Mouse (Mus musculus) limb, embryonic 15.5 days (tissue): Measurements from ENCODE around the gene Gpld1. TPM values are rescaled to one million over a fixed set of nuclear protein-coding genes. Genes with fewer than 3 reads are reported as not detected.

Source experiments
- ATAC-seq: fragments of 200-750 bp; cut with Nextera tagmentation; 2 replicates; pipeline ENCODE4 v1.8.0; 2017; ENCODE audit warnings: low read depth, moderate TSS enrichment; ENCODE audit not compliant: insufficient number of reproducible peaks, low FRiP score, low TSS enrichment
- H3K27ac ChIP-seq: fragments of 300-500 bp; sonication (generic); 2 replicates; pipeline ENCODE4 v1.5.1; 2015; ENCODE audit warnings: moderate library complexity, mild to moderate bottlenecking, inconsistent platforms
- H3K27me3 ChIP-seq: fragments of 300-500 bp; sonication (generic); 2 replicates; pipeline ENCODE4 v1.6.1; 2015; ENCODE audit warnings: inconsistent platforms
- H3K36me3 ChIP-seq: fragments of 300-500 bp; sonication (generic); 2 replicates; pipeline ENCODE4 v1.6.1; 2015; ENCODE audit warnings: inconsistent platforms
- H3K4me1 ChIP-seq: fragments of 300-500 bp; sonication (generic); 2 replicates; pipeline ENCODE4 v1.6.1; 2015; ENCODE audit warnings: inconsistent platforms
- H3K4me2 ChIP-seq: fragments of 300-500 bp; sonication (generic); 2 replicates; pipeline ENCODE4 v1.6.1; 2015; ENCODE audit warnings: mild to moderate bottlenecking, inconsistent platforms
- H3K4me3 ChIP-seq: fragments of 300-500 bp; sonication (generic); 2 replicates; pipeline ENCODE4 v1.5.1; 2015; ENCODE audit warnings: mild to moderate bottlenecking, inconsistent platforms
- H3K9ac ChIP-seq: fragments of 300-500 bp; sonication (generic); 2 replicates; pipeline ENCODE4 v1.6.1; 2015; ENCODE audit warnings: inconsistent platforms
- H3K9me3 ChIP-seq: fragments of 300-500 bp; sonication (generic); 2 replicates; pipeline ENCODE4 v1.6.1; 2016; ENCODE audit warnings: inconsistent platforms
- WGBS: fragments of 180-500 bp; shearing (Covaris S2); methylation state at CpG from one replicate; pipeline ENCODE4 v1.1.7; 2015; 5-methylcytosine and 5-hydroxymethylcytosine counted together
- polyA plus RNA-seq: library from polyadenylated mRNA; unstranded; fragments of >200 nt; fragmentation: Nextera tagmentation; extraction: Ambion mirVana; gene quantifications from 2 replicates; pipeline ENCODE4 v1.2.1, GENCODE M21; 2015

Gene Gpld1
- polyA plus RNA-seq: 4.6 and 5.6 TPM in 2 replicates

DNA sequence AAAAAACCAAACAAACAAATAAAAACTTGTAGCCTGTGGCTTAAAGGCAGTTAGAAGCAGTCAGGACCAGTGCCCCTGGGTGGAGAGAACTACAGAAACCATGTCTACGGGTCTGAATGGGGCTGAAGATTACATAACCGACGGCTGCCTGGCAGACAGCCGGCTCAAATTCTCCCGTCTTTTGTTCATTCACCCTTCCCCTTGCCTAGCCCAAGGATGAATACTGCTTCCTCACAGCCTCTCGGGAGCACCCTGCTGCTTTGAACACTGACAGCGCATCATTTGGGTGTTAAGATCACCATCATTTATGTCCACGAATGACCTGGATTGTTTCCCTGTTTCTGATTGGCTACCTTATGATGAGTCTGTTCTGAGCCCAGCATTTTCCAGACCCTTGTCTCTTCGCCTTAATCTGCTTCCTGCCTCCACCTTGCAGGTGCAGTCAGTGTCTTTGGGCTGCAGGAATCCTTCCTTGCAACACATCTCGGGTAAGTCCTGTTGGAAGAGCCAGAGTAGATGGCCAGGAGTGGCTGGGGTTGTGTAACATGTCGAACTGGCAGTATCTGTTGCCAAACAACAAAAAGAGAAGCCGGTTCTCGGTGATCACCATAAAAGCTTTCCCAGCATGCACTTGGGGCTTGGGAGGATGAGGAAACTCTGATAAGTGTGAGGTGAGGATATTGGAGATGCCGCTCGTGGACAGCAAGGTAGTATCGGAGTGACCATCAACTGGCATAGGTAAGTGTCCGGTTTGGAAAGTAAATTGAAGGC, at the start of gene Gpld1:
Gene Gpld1, plus strand, starts transcription at position 641 of the 771 bp plus-strand sequence.
- H3K4me1 ChIP-seq: peaks cover 9% of the 10 kb centered on the region; the same call in 1 of the 2 replicates
- no peak for ATAC-seq
- WGBS: 60% methylated on average over 17 of the region's 17 CpGs
- H3K36me3 ChIP-seq: no peaks in the 10 kb centered on the region
- no peak within 1 kb of the TSS for H3K4me2 ChIP-seq
- no peaks in the 10 kb centered on the region for H3K27me3 ChIP-seq
- no peak within 1 kb of the TSS for H3K27ac ChIP-seq
- no peak within 1 kb of the TSS for H3K4me3 ChIP-seq
- H3K9me3 ChIP-seq: no peaks in the 10 kb centered on the region
- H3K9ac ChIP-seq: no peak within 1 kb of the TSS

DNA sequence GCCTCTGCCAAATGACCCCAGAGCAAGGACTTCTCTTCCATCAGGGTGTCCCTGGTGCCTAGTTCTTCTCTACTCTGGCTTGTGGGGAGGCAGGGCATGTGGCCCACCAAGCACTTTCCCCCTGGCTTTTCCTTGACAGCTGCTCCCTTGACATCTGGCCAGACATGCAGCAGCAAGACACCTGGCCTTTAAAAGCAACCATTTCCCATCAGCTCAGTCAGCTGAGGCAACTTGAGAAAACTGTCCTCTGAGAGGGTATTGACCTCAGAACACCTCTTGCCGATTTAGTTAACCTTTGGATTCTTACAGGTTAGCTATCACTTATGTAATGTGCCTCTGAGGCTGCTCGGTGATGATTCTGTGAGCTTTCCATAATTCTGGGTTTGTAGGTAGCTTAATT, 49.1 kb upstream of the Gpld1 start:
- Histone ChIP-seq H3K36me3 (no peaks in the 10 kb centered on the region), H3K4me2 (no peak overlapping the region), H3K27ac (no peak overlapping the region), H3K9me3 (no peaks in the 10 kb centered on the region), H3K4me3 (no peak overlapping the region), H3K27me3 (no peaks in the 10 kb centered on the region), H3K4me1 (no peaks in the 10 kb centered on the region), H3K9ac (no peak overlapping the region)
- 68% methylated on average over 2 of the region's 2 CpGs for WGBS
- no peak for ATAC-seq

DNA sequence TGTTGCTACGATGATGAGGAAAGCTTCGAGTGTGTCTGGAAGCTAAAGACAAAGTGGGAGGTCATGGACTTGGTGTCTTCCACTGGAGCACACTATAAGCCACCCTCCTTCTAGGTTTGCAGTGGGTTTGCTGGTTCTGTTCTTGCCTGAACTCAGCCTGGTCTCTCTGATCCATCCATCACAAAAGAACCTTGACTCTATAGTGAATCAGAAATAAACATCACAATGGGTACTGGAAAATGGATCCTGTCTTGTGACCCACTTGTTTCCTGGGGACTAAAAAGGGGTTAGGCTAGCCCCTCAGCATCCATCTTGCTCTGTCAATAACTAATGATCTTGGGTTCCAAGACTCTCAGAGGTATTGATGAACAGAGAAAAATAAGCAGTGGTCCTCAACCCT, 41.0 kb upstream of the Gpld1 start:
- no peaks in the 10 kb centered on the region for H3K9me3 ChIP-seq
- no peak overlapping the region for H3K27ac ChIP-seq
- no peak overlapping the region for H3K9ac ChIP-seq
- no peaks in the 10 kb centered on the region for H3K36me3 ChIP-seq
- WGBS: 81% methylated on average over 2 of the region's 2 CpGs
- ATAC-seq: no peak
- H3K4me1 ChIP-seq: no peaks in the 10 kb centered on the region
- H3K4me3 ChIP-seq: no peak overlapping the region
- no peaks in the 10 kb centered on the region for H3K27me3 ChIP-seq
- no peak overlapping the region for H3K4me2 ChIP-seq

DNA sequence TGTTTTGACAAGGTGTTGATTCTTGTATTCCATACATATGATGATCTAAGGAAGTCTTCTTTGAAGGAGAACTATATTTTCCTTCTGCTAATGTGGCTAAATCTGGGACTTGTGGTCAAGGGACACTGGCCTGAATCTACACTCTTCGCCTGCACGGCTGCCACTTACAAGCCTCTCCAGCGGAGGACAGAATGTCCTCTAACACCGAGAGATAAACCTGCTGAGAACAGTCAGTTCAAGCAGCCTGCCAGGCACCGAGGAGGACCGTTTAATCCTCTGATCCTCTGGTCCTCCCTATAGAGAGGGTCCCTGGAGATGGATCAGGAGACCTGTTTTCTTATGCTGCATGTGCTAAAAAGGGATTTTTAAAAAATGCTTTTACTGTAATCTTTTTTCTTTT, 39.5 kb upstream of the Gpld1 start:
- Histone ChIP-seq H3K27ac (no peak overlapping the region), H3K36me3 (no peaks in the 10 kb centered on the region), H3K9ac (no peak overlapping the region), H3K4me1 (no peaks in the 10 kb centered on the region), H3K4me2 (no peak overlapping the region), H3K4me3 (no peak overlapping the region), H3K27me3 (no peaks in the 10 kb centered on the region), H3K9me3 (no peaks in the 10 kb centered on the region)
- 74% methylated on average over 6 of the region's 6 CpGs for WGBS
- ATAC-seq: no peak

DNA sequence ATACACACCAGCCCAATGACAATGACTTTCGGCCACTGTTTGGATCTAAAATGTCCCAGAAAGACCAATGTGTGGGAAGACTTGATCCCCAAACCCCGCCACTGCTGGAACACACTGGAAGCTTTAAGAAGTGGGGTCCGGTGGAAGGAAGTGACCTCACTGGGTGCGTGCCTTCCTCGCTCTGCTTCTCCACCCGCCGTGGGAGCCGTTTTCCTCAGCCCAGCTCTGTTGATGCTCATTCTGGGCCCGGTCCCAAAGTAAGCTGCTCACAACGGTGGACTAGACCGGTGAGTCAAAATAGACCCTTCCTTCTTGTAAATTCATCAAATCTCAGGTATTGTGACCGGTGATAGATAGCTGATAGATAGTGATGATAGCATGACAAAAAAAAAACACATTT, 37.5 kb upstream of the Gpld1 start:
- Histone ChIP-seq H3K4me3 (no peak overlapping the region), H3K9ac (no peak overlapping the region), H3K36me3 (no peaks in the 10 kb centered on the region), H3K4me2 (no peak overlapping the region), H3K4me1 (no peaks in the 10 kb centered on the region), H3K9me3 (no peaks in the 10 kb centered on the region), H3K27ac (no peak overlapping the region), H3K27me3 (no peaks in the 10 kb centered on the region)
- 87% methylated on average over 12 of the region's 12 CpGs for WGBS
- no peak for ATAC-seq

DNA sequence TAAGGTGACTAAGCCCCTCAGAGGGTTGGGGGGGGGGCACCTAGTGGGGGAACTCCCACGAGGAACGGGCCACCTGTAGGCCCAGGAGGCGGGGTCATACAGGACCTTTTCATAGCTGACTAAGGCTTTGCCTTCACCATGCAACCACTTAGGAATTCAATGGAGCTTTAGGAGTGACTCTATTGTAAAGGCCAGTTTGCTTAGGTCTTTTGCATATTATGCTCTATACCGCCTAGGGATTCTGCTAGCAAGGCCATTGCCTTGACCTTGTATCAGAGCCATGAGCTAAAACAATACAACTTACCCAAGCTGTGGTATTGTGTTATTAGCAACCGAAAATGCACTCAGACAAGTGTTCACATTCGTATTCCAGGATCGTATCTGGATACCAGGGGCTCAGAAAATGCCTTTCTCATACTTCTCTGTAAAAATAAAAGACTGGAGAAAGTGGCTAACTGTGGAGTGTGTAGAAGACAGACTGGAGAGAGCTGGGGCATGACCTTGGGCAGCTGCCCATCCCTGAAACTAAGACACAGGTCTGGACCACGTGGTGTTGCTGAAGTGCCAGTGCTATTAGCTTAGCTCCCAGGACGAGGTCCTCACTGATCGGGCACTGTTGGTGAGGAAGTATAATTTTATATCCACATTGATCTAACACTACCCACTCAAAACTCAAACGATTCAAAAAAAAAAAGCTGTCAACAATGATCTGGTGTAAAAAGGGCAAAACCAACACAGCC, 36.0 kb upstream of the Gpld1 start:
- Histone ChIP-seq H3K4me3 (no peak overlapping the region), H3K4me2 (no peak overlapping the region), H3K36me3 (no peaks in the 10 kb centered on the region), H3K9me3 (no peaks in the 10 kb centered on the region), H3K27ac (no peak overlapping the region), H3K27me3 (no peaks in the 10 kb centered on the region), H3K9ac (no peak overlapping the region), H3K4me1 (no peaks in the 10 kb centered on the region)
- WGBS: 85% methylated on average over 11 of the region's 11 CpGs
- ATAC-seq: no peak

DNA sequence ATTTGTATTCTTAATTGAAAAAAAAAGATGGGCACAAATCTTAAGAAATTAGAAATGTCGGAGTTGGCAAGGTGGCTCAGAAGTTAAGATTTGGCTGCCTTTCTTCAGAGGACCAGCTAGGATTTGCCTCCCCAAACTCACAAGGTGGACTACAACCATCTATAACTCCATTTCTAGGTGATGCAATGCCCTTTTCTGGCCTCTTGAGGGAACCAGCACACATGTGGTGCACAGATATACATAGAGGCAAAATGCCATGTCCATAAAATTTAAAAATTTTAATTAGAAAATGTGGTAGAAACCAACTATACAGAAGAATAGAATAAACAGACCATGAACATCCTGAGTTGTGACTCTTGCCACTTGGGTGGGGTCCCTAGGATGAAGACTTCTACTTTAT, 33.8 kb upstream of the Gpld1 start:
- Histone ChIP-seq H3K36me3 (0 out of 2 replicates have a peak, but pooled peaks cover 10% of the 10 kb centered on the region), H3K27ac (no peak overlapping the region), H3K4me3 (no peak overlapping the region), H3K4me1 (no peaks in the 10 kb centered on the region), H3K9me3 (no peaks in the 10 kb centered on the region), H3K4me2 (no peak overlapping the region), H3K9ac (no peak overlapping the region), H3K27me3 (no peaks in the 10 kb centered on the region)
- ATAC-seq: no peak
- WGBS: 95% methylated on average over 1 of the region's 1 CpGs

DNA sequence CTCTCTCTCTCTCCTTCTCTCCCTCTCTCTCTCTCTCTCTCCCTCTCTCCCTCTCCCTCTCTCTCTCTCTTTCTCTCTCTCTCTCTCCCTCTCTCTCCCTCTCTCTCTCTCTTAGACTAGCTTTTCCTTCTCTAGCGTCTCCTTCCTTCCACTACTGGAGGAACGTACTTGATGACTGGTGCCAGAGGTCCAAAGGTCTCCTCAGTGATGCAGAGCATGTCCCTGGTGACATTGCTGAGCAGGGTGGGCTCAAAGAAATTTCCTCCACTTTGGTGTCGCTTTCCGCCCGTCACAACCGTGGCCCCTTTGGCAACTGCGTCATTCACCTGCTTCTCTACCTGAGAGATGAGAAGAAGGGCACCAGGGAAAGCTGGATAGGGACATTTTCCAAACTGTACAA, 29.4 kb upstream of the Gpld1 start:
- Histone ChIP-seq H3K9me3 (no peaks in the 10 kb centered on the region), H3K9ac (no peak overlapping the region), H3K4me1 (no peaks in the 10 kb centered on the region), H3K4me3 (no peak overlapping the region), H3K36me3 (peaks cover 24% of the 10 kb centered on the region), H3K27ac (no peak overlapping the region), H3K27me3 (no peaks in the 10 kb centered on the region), H3K4me2 (no peak overlapping the region)
- ATAC-seq: no peak
- 94% methylated on average over 7 of the region's 7 CpGs for WGBS

DNA sequence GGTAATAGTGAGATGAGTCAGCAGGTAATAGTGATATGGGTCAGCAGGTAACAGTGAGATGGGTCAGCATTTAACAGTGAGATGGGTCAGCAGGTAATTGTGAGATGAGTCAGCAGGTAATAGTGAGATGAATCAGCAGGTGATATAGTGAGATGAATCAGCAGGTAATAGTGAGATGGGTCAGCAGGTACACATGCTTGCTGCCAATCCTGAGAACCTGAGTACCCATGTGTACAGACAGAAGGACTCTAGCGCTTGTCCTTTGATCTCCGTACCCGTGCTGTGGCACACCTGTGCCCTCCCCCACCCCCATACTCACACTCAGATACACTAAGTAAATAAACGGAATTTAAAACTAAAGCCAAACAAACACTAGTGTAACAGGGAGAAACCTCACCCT, 28.0 kb upstream of the Gpld1 start:
- WGBS: 85% methylated on average over 4 of the region's 4 CpGs
- H3K9me3 ChIP-seq: no peaks in the 10 kb centered on the region
- no peak overlapping the region for H3K9ac ChIP-seq
- no peak overlapping the region for H3K27ac ChIP-seq
- H3K4me1 ChIP-seq: no peaks in the 10 kb centered on the region
- no peak overlapping the region for H3K4me3 ChIP-seq
- peaks cover 31% of the 10 kb centered on the region for H3K36me3 ChIP-seq
- no peak for ATAC-seq
- H3K4me2 ChIP-seq: no peak overlapping the region
- H3K27me3 ChIP-seq: no peaks in the 10 kb centered on the region

DNA sequence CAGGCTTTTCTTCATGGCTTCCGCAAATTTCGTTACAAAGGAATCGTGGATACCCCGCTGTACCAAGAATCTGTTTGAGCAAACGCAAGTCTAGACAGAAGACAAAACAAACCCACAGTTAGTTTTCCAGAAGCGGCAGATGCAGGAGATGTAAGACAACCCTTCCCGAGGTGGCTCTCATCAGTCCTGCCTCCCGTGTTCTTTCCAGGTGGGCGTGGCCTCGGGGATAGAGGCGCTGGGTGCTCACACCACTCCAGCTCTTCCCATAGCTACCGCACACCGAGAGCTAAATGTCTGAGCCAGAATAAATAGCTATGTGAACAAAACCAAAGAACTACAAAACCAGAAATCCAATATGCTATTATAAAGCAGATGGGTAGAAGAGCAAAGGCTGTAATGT, 27.1 kb upstream of the Gpld1 start:
- Histone ChIP-seq H3K4me1 (no peaks in the 10 kb centered on the region), H3K4me2 (no peak overlapping the region), H3K27me3 (no peaks in the 10 kb centered on the region), H3K36me3 (peaks cover 31% of the 10 kb centered on the region), H3K4me3 (no peak overlapping the region), H3K27ac (no peak overlapping the region), H3K9ac (no peak overlapping the region), H3K9me3 (no peaks in the 10 kb centered on the region)
- no peak for ATAC-seq
- WGBS: 74% methylated on average over 13 of the region's 13 CpGs

DNA sequence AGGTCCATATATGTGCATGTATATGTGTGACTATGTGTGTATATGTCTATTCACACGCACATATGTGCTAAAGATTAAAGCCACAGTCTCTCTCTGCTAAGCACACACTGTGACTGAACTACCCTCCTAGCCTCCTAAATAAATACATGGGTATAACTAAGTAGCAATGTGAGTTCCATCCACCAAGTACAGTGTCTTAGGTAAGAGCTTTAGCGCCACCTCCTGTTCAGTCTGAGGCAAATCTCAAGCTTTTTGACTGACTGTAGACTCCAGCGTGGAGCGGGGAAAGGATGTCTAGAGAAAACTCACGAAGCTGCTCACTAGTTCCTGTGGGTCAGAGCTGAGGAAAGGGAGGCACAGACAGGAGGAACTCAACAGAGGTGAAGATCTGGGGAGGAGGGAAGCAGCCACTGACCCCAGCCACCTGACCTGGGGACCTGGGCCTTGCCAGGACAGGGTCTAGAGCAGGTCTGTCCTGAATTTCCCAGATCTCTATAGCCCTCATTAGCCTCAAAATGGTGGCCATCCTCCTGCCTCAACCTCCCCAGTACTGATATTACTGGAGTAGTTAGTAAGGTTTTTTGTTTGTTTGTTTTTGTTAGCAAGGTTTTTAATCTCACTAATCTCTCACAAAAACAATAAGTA, 22.5 kb upstream of the Gpld1 start:
- WGBS: 35% methylated on average over 5 of the region's 5 CpGs
- H3K36me3 ChIP-seq: peaks cover 33% of the 10 kb centered on the region
- no peak for ATAC-seq

DNA sequence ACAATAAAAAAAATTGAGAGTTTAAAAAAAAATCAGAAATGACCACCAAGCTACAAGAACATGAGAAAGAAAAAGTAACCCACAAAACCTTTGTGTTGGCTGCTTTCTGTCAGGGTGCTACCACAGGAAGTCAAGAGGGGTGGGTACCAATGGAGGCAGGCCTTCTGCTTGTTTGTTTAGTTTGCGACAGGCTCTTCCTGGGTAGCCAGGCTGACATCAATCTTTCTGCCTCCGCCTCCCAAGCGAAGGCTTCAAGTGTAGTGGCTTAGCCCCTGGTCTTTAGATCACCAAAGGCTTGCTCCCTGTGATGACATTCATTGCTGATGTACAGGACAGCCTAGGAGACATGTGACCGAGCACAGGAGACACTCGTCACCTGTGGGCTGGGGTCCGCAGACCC, 21.7 kb upstream of the Gpld1 start:
- no peaks in the 10 kb centered on the region for H3K4me1 ChIP-seq
- 81% methylated on average over 6 of the region's 6 CpGs for WGBS
- H3K36me3 ChIP-seq: peaks cover 33% of the 10 kb centered on the region
- 0 out of 2 replicates have a peak, but pooled peaks have one; percentile 14 for ATAC-seq
- H3K9ac ChIP-seq: no peak overlapping the region
- no peaks in the 10 kb centered on the region for H3K27me3 ChIP-seq
- H3K4me2 ChIP-seq: no peak overlapping the region
- no peaks in the 10 kb centered on the region for H3K9me3 ChIP-seq
- H3K27ac ChIP-seq: no peak overlapping the region
- no peak overlapping the region for H3K4me3 ChIP-seq

More for the DNA sequence above, 22.5 kb upstream of the Gpld1 start:
- H3K9me3 ChIP-seq: no peaks in the 10 kb centered on the region
- H3K27me3 ChIP-seq: no peaks in the 10 kb centered on the region
- no peak overlapping the region for H3K9ac ChIP-seq
- no peaks in the 10 kb centered on the region for H3K4me1 ChIP-seq
- no peak overlapping the region for H3K4me2 ChIP-seq
- no peak overlapping the region for H3K27ac ChIP-seq
- H3K4me3 ChIP-seq: no peak overlapping the region
